Mouse (Mus musculus) spleen, adult 12 weeks (tissue): ENCODE data around the gene Ube2o.
A peak's percentile ranks its signal among the peaks of the same experiment; 100 is the strongest.

ENCODE experiments used
- DNase-seq: peaks from one replicate; pipeline ENCODE4 v3.0.0; 2022; ENCODE audit warnings: low spot score

Ube2o gene

GRCm38 (mm10) chr11:116581376-116581814 is at the start of gene Ube2o:
Gene Ube2o (minus strand): TSS chr11:116581447.
- DNase-seq: peak; percentile 82

DNA sequence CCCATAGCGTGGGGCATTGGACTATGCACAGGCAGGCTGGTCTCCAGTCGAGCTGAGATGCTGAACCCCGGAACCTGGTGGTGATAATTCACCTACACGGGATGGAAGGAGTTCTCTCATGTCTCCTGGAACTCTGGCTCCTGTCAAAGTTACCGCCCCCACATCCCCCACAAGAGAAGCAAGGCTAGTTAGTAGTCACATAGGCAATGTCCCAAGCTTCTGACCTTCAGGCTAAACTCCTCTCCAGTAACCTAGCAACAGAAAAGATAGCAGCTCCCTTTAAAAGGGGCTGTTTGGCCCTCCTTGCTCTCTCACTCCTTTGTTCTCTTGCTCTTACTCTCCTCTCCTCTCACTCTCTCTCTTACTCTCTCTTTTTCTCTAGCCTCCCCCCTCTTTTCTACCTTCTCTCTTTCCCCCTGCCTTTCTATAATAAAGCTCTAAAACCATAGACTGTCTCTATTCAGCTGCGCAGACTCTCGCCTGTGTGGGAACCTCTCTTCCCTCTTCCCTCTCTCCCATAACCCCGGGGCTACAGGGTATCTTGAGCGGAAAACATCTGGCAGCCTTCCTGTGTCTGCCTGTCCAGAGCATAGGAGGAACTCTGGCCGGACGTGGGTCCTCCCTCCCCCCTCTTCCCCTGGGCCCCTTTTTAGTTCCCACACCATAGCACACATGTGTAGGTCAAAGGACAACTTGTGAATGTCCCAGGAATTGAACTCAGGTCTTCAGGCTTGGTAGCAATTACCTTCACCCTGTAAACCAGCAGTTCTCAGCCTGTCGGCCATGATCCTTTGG is 49.1 kb upstream of the Ube2o start:
- no peak for DNase-seq

DNA sequence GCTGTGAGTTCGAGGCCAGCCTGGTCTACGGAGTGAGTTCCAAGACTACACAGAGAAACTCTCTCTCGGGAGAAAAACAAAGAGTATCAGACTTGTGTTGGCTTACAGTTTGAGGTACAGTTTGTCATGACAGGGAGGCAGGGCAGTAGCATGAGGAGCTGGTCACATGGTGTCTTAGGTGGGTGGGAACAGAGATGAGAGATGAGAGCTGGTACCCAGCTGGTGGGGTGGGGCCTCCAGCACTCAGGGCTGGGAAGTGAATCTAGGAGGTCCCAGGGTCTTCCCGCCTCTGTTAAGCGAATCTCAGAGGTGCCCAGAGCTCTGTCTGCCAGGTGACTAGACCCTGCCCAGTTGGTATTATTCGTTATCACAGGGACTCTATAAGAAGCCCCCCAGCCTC is 48.2 kb upstream of the Ube2o start:
- DNase-seq: no peak

GRCm38 (mm10) chr11:116628712-116629111 is 47.5 kb upstream of the Ube2o start:
- DNase-seq: peak; percentile 76

DNA sequence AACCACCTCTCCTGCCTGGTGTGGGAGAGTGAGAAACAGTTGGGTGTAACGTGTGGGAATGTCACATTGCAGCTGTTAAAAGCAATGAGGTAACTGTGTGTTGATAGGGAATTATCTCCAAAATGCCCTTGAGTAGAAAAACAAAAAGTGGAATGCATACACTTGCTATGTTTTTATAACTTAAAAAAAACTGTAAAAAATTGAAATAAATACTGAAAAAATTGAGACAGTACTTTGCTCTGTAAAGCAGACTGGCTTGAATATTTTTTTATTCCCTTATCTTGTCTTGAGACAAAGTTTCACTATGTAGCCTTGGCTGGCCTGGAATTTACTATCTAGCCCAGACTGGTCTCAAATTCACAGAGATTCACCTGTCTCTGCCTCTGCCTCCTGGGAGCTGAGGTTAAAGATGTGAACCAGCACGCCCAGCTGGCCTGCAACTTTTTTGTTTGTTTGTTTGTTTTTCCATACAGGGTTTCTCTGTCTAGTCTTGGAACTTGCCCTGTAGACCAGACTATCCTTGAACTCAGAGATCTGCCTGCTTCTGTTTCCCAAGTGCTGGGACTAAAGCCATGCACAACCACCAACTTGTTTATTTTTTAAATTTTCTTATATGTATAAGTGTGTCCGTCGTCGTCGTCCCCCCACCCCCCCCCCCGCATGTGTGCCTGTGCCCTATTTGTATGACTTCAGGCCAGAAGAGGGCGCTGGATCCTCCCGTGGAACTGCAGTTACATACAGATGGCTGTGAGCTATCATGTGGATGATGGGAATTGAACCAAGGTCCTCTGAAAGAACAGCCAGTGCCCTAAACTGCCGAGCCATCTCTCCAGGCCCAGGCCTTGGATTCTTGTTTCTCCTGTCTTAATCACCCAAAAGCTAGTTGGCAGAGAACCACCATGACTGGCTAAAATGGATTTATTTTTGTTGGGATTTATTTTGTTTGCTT is 46.1 kb upstream of the Ube2o start:
- no peak for DNase-seq

DNA sequence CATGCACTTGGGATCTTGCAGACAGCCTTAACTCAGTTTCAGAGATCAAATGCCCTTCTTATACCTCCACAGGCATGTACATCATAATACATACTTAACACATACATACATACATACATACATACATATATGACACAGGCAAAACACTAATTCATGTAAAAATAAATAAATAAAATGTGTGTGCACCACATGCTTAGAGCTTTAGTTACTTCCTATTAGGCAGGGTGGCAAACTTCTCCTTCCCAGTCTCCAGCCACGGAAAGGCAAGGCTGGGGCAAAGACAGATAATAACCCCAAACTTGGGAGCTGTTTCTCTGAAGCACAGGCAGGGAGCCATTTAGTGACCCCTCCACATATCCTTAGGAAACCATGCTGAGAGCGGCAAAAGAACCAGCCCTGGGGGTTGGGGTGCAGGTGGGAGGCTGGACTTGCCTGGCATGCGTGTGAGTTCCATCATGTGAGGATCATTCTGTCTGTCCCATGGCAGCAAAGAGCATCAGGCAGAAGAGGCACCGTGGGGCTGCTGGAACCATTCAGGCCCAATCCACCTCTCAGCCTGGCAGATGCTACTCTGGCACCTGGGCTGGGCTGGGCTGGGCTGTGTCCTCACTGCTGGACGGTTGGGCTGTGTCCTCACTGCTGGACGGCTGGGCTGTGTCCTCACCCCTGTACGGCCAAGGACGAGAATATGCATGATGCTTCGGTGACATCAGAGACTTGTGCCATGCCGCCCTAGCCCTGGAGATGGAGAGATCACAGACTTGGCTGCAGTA is 45.2 kb upstream of the Ube2o start, which contains the start of gene Rhbdf2:
Rhbdf2 (minus strand) TSS at position 721 of the 773 bp plus-strand sequence.
- no peak for DNase-seq

- DNase-seq: peak; percentile 61
Measured at GRCm38 (mm10) chr11:116625081-116626000, 44.1 kb upstream of the Ube2o start.

DNA sequence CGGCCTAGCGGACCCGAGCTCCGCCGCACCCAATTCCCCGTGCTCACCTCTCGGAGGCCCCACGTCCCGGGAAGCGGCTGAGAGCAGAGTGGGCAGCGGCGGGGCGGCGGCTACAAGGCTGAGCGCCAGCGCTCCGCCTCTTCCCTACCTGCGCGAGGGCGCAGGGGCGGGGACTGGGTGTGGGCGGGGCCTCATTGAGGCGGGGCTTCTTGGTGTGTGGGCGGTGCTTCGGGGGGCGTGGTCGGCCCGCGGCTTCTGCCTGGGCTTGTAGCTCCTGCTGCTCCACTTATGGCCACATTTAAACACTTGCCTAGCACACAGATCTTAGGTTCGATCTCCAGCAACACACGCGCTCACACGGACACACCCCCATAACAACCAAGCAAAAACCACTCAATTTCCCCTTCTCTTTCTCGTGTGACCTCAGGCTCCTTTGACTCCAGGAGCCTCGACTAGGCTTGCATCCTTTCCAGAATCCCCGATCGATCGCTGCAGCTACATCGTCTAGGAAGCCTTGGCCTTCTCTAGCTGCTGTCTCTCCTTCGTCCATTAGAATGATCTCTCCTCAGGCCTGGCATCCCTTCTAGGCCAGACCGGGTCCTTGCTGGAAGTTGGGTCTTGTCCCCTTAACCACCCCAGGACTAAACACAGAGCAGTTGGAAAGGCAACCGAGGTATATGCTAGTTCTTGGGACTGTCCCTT is 43.0 kb upstream of the Ube2o start:
- DNase-seq: peak; percentile 92

- no peak for DNase-seq
Measured at GRCm38 (mm10) chr11:116623281-116624124, 42.3 kb upstream of the Ube2o start.

DNA sequence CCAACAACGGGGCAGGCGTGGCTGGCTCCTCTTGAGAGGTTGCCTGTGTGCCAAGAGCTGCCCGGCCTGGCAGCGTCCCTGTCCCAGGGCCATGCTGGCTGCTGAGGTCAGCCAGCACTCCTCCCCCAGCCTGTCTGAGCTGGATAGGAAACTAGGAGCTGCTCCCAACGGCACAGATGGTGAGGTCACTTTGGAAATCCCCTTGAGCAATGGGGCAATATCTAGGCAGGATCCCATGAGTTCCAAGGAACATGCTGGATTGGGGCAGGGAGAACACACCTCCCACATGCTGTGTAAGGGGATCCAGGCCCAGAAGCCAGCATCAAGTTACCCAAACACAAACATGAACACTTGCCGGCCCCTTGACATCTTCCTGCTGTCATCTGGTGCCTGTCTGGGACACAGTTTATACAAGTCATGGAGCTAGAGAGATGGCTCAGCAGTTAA is 40.0 kb upstream of the Ube2o start:
- DNase-seq: no peak

DNA sequence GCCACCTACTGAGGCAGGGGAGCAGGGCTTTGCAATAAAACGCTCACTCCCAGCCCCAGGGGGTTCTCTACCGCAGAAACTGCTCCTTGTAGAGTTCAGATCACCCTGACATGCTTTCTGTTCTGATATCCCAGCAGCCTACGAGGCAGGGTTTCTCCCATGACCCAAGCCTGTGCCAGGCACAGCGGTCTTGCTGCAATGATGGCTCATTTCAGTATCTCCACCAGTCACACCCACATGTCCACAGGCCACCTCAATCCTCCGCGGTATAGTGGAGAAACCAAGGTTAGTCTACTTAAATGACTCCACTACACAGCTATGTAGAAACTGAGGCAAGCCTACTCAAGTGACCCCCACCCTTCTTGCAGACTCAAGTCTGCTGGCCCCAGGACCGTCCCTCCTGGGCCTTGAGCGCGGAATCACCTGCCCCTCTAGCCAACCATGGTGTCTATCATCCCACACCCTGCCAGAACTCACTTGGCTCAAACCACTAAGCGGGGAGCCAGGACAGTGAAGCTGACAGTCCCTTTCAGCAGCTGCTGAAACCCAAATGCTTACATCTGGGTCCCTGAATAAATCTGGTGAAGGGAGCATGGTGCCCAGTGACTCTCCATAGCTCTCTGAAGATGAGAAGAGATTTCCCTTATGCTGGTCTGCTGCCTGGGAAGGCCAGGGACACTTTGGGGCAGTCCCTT is 39.5 kb upstream of the Ube2o start:
- DNase-seq: no peak

DNA sequence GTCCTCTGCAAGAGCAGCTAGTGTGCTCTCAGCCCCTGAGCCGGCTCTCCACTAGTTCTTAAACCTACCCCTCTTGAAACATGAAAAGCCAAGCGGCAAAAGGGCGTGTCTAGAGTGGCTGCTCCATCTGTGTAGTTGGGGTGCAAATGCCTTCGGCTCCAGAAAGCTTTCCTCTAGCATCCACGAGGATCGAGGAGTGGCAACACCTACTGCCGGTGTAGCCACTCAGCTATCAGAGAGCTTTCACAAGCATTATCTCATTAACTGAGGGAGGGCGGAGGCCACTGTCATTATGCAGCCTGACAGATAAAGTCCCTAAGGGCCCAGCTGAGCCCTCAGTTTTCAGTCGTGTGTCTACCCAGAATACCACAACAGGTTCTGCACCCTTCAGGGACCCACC is 38.8 kb upstream of the Ube2o start:
- no peak for DNase-seq

GRCm38 (mm10) chr11:116619561-116619960 is 38.3 kb upstream of the Ube2o start:
- no peak for DNase-seq

DNA sequence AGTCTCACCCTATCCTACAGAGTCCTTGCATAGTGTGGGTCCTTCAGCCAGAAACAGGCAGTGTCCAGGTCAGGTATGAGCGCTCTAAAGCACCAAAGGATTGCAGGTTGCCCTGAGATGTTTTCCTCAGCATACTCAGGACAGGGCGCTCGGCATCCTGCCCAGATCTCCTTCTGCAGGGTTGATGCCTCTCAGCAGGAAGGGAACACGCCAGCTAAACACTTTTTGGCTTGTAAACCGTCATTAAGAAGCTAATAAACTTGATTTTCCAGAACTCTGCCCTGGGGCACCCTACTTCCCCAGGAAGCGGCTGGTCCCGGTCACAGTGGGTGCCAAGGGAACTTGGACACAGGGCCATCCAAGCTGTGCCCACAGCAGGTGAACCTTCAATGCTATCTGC is 37.9 kb upstream of the Ube2o start:
- no peak for DNase-seq

DNA sequence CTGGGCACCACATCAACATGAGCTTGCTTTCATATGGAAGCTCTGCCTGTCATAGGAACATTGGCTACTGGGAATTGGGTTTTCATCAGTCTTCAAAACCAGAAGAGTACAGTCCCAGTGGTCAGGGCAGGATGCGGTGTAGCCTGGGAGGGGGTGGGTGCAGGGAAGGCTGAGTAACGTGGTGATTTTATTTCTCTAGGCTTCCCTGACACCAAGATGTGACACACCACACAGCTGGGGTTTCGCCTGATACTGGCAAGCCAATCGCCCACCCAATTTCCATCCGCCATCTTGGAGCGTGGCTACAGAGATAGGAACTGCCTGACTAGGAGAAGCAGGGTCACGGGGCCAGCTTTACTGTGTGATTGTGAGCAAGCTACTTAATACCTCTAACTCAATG is 37.4 kb upstream of the Ube2o start:
- DNase-seq: no peak

DNA sequence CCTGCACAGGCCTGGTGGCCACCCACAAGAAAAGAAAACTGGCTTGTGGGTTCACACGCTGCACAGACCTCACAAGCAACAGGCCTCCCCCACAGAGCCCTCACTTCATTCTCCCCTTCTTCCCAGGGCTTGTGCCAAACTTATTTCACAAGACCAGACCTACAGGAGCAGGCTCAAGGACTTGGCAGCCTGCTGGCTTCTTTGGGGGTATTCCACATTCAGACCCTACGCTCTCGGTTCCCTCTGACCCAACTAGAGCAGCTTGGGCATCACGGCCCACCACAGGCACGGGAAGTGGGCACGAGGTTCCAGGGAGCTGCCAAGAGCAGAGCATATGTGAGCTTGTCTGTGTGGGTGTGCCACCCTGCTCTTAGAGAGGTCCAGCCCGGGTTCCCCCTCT is 36.4 kb upstream of the Ube2o start:
- no peak for DNase-seq

DNA sequence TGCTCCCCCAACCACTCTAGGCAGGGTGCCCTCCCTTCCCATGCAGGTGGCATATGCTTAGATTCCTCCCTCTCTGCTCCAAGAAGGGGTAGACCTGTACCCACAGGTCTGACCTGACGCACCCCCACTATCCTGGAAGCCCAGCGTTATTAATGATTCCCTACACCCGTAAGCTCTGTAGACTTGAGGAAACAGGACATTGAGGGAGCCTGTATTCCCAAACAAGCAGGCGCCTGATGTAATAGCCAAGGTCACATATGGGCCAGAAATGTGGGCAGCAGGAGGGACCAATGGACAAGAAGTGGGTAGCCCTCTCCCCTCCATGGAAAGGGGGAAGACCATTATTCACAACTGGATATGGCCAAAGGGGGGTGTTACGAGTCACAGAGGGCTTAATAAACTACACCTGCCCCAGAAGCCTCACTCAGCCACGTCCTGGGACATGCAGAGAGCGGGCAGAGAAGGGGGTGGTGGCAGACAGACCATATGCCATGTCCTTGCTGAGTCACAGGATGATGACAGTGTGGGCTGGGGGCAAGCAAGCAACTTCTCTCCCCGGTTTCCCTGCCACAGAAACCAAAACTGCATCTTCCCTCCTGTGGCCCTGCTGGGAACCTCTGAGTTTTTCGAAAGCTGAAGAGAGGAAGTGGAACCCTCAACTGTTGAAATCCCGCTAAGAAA is 35.3 kb upstream of the Ube2o start:
- no peak for DNase-seq
